Mouse (Mus musculus) neural tube, embryonic 15.5 days (tissue): ENCODE measurements around the gene Tbrg4. TPM values are rescaled to one million over a fixed set of nuclear protein-coding genes. Genes with fewer than 3 reads are reported as not detected.

Source experiments
- ATAC-seq: fragments of 200-750 bp; cut with Nextera tagmentation; 2 replicates; pipeline ENCODE4 v1.8.0; 2017; ENCODE audit warnings: mild to moderate bottlenecking, moderate TSS enrichment, moderate library complexity; ENCODE audit not compliant: low FRiP score
- H3K27ac ChIP-seq: fragments of 300-500 bp; sonication (generic); replicated peaks from 2 replicates; pipeline ENCODE4 v1.5.1; 2015; ENCODE audit warnings: mild to moderate bottlenecking, inconsistent platforms
- H3K27me3 ChIP-seq: fragments of 300-500 bp; sonication (generic); replicated peaks from 2 replicates; pipeline ENCODE4 v1.6.1; 2015; ENCODE audit warnings: inconsistent platforms
- H3K36me3 ChIP-seq: fragments of 300-500 bp; sonication (generic); 2 replicates; pipeline ENCODE4 v1.6.1; 2015; ENCODE audit warnings: inconsistent platforms
- H3K4me1 ChIP-seq: fragments of 300-500 bp; sonication (generic); 2 replicates; pipeline ENCODE4 v1.6.1; 2015; ENCODE audit warnings: inconsistent platforms
- H3K4me2 ChIP-seq: fragments of 300-500 bp; sonication (generic); 2 replicates; pipeline ENCODE4 v1.6.1; 2015; ENCODE audit warnings: inconsistent platforms, mild to moderate bottlenecking, moderate library complexity
- H3K4me3 ChIP-seq: fragments of 300-500 bp; sonication (generic); replicated peaks from 2 replicates; pipeline ENCODE4 v1.5.1; 2015; ENCODE audit warnings: mild to moderate bottlenecking, inconsistent platforms
- H3K9ac ChIP-seq: fragments of 300-500 bp; sonication (generic); replicated peaks from 2 replicates; pipeline ENCODE4 v1.6.1; 2015; ENCODE audit warnings: mild to moderate bottlenecking, inconsistent platforms
- H3K9me3 ChIP-seq: fragments of 300-500 bp; sonication (generic); replicated peaks from 2 replicates; pipeline ENCODE4 v1.6.1; 2016; ENCODE audit warnings: inconsistent platforms
- WGBS: fragments of 180-500 bp; shearing (Covaris S2); methylation state at CpG from one replicate; pipeline ENCODE4 v1.1.7; 2015; ENCODE audit warnings: mixed read lengths; 5-methylcytosine and 5-hydroxymethylcytosine counted together
- polyA plus RNA-seq: library from polyadenylated mRNA; unstranded; fragments of >200 nt; fragmentation: Nextera tagmentation; extraction: Ambion mirVana; gene quantifications from 2 replicates; pipeline ENCODE4 v1.2.1, GENCODE M21; 2015

Gene Tbrg4
- polyA plus RNA-seq, 1 experiment from 2014 or later = 34.2 TPM

DNA sequence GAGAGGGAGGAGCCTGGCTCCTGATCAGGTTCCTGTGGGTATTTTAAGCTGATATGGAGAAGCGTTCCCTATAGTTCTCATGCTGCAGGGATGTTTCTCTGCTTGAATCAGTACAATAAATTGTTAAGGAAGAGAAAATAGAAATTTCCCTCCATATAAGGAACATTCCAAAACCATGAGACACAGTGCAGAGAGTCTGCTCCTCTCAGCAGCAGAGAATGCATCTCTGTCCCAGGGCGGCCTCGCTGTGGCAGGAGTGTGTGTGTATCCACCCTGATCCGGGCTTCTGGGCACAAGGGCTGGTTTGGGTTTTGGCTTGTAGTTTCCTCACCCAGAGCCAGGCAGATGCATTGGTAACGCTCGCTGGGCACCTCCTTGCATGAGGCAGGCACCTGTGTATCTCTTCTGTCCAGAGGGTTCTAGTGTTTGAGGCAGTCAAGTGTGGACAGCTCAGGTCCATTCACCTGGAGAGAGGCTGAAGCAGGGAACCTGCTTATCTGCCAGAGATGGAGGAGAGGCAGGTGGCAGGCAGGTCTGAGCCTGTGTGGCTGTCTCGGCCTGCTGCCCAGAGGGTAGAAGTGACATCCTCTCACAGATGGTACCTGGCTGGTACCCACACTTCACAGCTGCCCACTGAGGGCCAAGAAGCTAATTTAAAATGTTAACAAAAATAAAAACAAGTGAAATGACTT is 38.5 kb downstream of the Tbrg4 start:
- peaks cover 45% of the 10 kb centered on the region for H3K36me3 ChIP-seq
- H3K4me1 ChIP-seq = no peaks in the 10 kb centered on the region
- WGBS = 92% methylated on average over 7 of the region's 7 CpGs
- H3K27me3 ChIP-seq = no peaks in the 10 kb centered on the region
- H3K27ac ChIP-seq = no peak overlapping the region
- H3K9ac ChIP-seq = no peak overlapping the region
- H3K9me3 ChIP-seq = no peaks in the 10 kb centered on the region
- no peak overlapping the region for H3K4me3 ChIP-seq
- H3K4me2 ChIP-seq = no peak overlapping the region
- ATAC-seq = no peak

DNA sequence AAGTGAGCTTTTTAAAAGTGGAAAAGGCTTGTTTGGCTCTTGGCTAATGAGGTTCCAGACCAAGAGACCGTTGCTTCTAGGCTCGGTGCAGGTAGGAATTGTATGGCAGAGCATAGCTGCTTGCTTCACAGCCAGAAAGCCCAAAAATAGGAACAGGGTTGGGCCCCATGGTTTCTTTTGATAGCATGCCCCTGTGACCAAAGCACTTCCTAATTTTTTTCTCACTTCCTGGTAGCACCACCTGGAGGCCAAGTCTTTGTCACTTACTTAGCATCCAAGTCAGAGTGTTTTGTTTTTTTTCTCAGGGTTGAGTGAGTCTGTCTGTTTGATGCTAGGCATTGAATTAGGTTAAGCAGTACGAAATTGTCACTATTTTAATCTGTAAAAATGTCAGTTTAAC is 39.2 kb downstream of the Tbrg4 start:
- H3K4me3 ChIP-seq = no peak overlapping the region
- no peaks in the 10 kb centered on the region for H3K4me1 ChIP-seq
- WGBS = 88% methylated on average over 3 of the region's 3 CpGs
- no peak for ATAC-seq
- H3K27me3 ChIP-seq = no peaks in the 10 kb centered on the region
- no peaks in the 10 kb centered on the region for H3K9me3 ChIP-seq
- peaks cover 38% of the 10 kb centered on the region for H3K36me3 ChIP-seq
- H3K9ac ChIP-seq = no peak overlapping the region
- H3K4me2 ChIP-seq = no peak overlapping the region
- H3K27ac ChIP-seq = no peak overlapping the region

DNA sequence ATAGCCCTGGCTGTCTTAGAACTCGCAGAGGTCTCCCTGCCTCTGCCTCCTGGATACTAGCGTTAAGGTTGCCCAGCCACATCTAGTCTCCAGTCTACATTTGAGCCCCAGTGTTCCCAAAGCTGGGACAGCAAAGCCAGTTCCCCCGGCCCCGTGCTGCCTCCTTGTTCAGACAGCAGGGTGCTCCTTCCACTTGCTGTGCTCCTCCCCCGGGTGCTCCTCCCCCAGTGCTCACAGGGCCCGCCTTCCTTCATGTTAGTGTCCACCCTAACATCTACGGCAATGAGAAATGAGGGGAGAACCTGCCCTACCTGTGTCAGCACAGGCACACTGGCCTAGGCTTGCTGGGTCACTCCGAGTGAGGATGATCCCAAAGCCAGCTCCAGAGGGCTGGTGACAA is 40.1 kb downstream of the Tbrg4 start:
- ATAC-seq = no peak
- Histone ChIP-seq H3K4me2 (no peak overlapping the region), H3K36me3 (peaks cover 29% of the 10 kb centered on the region), H3K27ac (no peak overlapping the region), H3K4me1 (no peaks in the 10 kb centered on the region), H3K9me3 (no peaks in the 10 kb centered on the region), H3K4me3 (no peak overlapping the region), H3K27me3 (no peaks in the 10 kb centered on the region), H3K9ac (no peak overlapping the region)
- 91% methylated on average over 8 of the region's 8 CpGs for WGBS

DNA sequence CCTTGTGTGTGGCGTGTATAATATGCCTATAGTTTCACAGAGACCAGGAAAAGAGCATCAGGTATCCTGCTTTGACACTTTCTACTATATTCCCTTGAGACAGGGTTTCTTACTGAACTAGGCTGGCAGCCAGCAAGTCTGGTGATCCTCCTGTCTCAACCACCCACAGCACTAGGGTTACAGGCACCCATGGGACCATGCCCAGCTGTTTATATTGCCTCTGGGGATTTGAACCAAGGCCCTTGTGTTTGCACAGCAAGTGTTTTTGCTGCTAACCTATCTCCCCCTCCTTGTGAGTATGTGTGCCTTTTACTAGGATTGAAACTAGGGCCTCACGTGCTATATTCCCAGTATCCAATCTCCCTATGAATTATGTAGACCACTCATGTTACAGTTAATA is 44.3 kb downstream of the Tbrg4 start:
- H3K4me1 ChIP-seq = peaks cover 6% of the 10 kb centered on the region; the same call in 1 of the 2 replicates
- H3K27me3 ChIP-seq = no peaks in the 10 kb centered on the region
- WGBS = 85% methylated on average over 2 of the region's 2 CpGs
- ATAC-seq = no peak
- no peaks in the 10 kb centered on the region for H3K9me3 ChIP-seq
- H3K27ac ChIP-seq = no peak overlapping the region
- H3K9ac ChIP-seq = no peak overlapping the region
- no peak overlapping the region for H3K4me2 ChIP-seq
- no peak overlapping the region for H3K4me3 ChIP-seq
- H3K36me3 ChIP-seq = peaks cover 13% of the 10 kb centered on the region

DNA sequence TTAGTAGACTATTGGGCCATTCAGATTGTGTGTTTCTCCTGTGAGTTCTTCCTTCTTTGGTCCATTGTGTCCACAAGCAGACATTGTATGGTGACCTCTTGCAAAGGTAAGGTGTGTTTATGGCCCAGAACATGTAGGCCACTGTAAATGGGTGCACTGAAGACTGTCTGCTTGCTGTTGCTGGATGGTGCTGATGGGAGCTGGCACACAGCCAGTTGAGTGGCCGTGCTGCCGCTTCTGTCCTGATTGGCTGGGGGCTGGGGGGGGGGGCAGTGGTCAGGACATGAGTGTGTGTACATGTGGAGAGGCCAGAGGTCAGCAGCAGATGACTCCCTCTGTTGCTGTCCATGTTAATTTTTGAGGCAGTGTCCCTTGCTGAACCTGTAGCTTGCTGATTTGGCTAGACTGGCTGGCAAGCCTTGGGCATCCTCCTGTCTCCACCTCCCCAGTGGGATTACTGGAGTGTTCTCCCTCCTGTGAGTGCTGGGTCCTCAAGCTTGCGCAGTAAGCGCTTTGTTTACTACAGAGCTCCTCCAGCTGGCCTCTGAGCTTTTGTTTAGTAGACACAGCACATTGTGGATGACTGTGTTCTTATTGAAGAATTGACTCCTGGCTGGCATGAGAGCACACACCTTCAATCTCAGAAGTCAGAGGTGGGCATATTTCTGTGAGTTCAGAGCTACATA is 45.7 kb downstream of the Tbrg4 start:
- Histone ChIP-seq H3K9me3 (no peaks in the 10 kb centered on the region), H3K9ac (no peak overlapping the region), H3K36me3 (peaks cover 12% of the 10 kb centered on the region), H3K27me3 (no peaks in the 10 kb centered on the region), H3K4me2 (no peak overlapping the region), H3K4me3 (no peak overlapping the region), H3K4me1 (peaks cover 6% of the 10 kb centered on the region; the same call in 1 of the 2 replicates), H3K27ac (no peak overlapping the region)
- no peak for ATAC-seq
- WGBS = 50% methylated on average over 4 of the region's 4 CpGs

DNA sequence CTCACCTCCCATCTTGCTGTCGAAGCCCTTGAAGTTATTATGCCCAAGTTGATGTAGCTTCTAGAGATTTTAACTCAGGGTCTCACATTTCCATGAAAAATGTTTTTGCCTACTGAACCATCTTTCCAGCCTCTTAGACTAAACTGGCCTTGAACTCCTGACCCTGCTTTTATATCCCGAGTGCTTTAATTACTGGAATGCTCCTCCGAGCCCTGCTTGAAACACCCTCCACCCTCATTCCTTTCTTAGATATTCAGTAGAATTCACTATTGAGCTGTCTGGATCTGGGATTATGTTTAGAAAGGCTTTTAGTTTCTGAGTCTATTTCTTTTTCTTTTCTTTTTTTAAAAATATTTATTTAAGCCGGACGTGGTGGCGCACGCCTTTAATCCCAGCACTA is 46.5 kb downstream of the Tbrg4 start:
- Histone ChIP-seq H3K9ac (no peak overlapping the region), H3K9me3 (no peaks in the 10 kb centered on the region)
- ATAC-seq = no peak

DNA sequence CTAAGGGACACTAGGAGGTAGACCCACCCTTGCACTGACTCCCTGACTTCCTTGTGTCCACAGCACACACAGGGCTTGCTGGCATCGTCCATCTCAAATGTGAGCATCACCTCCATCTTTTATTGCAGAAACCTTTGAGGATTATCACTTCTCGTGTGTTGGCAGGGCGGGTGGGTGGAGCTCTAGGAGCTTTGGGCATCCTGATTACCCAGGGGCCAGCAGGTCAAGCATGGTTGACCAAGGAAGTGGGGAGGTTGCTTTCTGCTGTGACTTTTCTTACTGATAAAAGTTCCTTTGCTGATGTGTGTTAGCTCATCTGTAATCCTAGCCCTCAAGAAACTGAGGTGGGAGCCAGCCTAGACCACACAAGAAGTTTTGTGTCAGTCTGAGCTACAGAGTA is 49.7 kb downstream of the Tbrg4 start:
- H3K27me3 ChIP-seq = no peaks in the 10 kb centered on the region
- 93% methylated on average over 3 of the region's 3 CpGs for WGBS
- ATAC-seq = no peak
- H3K9me3 ChIP-seq = no peaks in the 10 kb centered on the region
- peaks cover 14% of the 10 kb centered on the region for H3K36me3 ChIP-seq
- H3K9ac ChIP-seq = no peak overlapping the region
- peaks cover 6% of the 10 kb centered on the region; the same call in 1 of the 2 replicates for H3K4me1 ChIP-seq
- no peak overlapping the region for H3K4me3 ChIP-seq
- H3K27ac ChIP-seq = no peak overlapping the region
- H3K4me2 ChIP-seq = no peak overlapping the region

More for the DNA sequence above, 46.5 kb downstream of the Tbrg4 start:
- Histone ChIP-seq H3K4me2 (no peak overlapping the region), H3K4me1 (peaks cover 6% of the 10 kb centered on the region; the same call in 1 of the 2 replicates), H3K36me3 (peaks cover 7% of the 10 kb centered on the region), H3K27me3 (no peaks in the 10 kb centered on the region), H3K27ac (no peak overlapping the region), H3K4me3 (no peak overlapping the region)
- 92% methylated on average over 7 of the region's 7 CpGs for WGBS

DNA sequence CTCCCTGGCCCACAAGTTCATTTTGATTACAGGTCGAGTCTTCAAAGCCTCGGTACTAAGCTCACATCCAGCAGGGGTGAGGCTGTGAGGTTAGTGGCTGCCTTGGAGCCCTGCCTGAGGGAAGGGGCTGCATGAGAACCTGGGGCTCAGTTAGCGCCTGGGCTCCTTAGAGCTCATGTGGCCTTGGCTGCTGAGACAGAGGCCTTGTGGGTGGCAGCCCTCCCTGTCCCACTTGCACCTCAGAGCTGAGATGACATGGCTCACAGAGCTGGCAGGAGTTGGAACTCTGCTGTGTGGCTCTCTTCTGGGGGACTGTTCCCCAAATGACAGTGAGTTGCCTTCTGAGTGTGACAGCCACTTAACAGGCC is 56.5 kb downstream of the Tbrg4 start:
- no peak overlapping the region for H3K9ac ChIP-seq
- H3K36me3 ChIP-seq = peaks cover 12% of the 10 kb centered on the region
- no peaks in the 10 kb centered on the region for H3K9me3 ChIP-seq
- WGBS = 50% methylated on average over 3 of the region's 3 CpGs
- H3K4me3 ChIP-seq = no peak overlapping the region
- no peak overlapping the region for H3K4me2 ChIP-seq
- H3K27ac ChIP-seq = peak overlapping the region; percentile 65
- H3K27me3 ChIP-seq = no peaks in the 10 kb centered on the region
- ATAC-seq = peak; percentile 45; the same call in 1 of the 2 replicates
- H3K4me1 ChIP-seq = peaks cover 18% of the 10 kb centered on the region

DNA sequence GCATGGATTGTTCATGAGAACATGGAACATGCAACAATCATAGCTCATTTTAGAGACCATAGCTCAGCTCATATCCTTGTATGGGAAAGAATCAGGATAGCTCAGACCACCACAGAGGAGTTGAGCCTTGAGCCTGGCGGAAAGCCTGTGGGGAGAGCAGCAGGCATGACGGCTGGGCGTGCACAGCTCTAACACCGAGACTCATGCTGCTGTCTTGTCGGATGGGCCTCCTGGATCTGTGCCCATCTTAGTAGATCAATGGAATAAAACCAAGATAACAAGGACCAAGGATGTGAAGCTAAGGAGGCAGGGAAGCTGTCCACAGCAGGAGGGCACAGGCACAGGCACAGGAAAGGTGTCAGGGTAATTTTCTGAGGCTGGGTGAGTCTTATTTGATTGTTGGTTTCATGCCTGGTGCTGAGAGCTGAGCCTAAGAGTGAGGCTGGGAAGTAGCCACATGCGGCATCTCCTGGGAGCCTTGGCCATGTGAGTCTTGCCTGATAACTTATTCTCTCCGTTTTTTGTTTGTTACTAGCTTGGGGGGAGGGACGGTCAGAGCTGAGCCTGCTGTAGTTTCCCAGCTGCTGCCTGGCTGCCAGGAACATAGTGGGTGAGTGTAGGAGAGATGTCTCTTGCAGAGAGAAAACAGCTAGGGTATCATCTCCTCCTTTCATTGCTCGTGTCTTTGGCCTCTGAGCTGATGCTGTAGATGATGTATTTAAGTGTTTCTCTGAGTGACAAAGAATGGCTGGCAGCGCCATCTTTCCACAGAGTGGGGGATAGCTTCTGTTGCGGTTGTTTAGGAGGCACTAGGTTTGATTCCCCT is 57.1 kb downstream of the Tbrg4 start:
- Histone ChIP-seq H3K4me2 (no peak overlapping the region; the same call in 1 of the 2 replicates), H3K4me1 (peaks cover 18% of the 10 kb centered on the region), H3K27ac (peak overlapping the region; percentile 65), H3K27me3 (no peaks in the 10 kb centered on the region), H3K36me3 (peaks cover 11% of the 10 kb centered on the region), H3K4me3 (no peak overlapping the region), H3K9me3 (no peaks in the 10 kb centered on the region), H3K9ac (no peak overlapping the region)
- whole genome bisulfite sequencing = 39% methylated on average over 11 of the region's 11 CpGs
- ATAC-seq = peak; percentile 39; the same call in 1 of the 2 replicates

DNA sequence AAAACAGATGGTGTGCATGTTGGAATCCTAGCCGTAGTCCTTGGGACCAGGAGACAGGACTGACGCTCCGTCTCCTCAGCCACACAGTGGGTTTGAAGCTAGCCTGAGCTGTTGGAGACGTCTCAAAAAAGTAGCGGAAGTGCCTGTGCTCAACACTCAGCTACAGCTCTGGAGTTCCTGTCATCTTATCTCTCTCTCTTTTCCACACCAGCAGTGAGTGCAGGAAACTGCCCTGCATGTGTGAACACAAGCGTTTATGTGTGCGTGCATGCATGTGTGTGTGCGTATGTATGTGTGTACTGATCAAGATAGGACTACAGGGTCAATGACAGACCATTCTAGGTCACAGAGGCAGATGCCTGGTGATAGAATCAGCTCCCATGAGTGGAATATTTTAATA is 57.9 kb downstream of the Tbrg4 start:
- Histone ChIP-seq H3K27me3 (no peaks in the 10 kb centered on the region), H3K4me1 (peaks cover 18% of the 10 kb centered on the region), H3K9ac (no peak overlapping the region), H3K36me3 (peaks cover 10% of the 10 kb centered on the region; the same call in 1 of the 2 replicates), H3K9me3 (no peaks in the 10 kb centered on the region), H3K27ac (no peak overlapping the region), H3K4me2 (no peak overlapping the region), H3K4me3 (no peak overlapping the region)
- no peak for ATAC-seq
- WGBS = 91% methylated on average over 8 of the region's 8 CpGs

DNA sequence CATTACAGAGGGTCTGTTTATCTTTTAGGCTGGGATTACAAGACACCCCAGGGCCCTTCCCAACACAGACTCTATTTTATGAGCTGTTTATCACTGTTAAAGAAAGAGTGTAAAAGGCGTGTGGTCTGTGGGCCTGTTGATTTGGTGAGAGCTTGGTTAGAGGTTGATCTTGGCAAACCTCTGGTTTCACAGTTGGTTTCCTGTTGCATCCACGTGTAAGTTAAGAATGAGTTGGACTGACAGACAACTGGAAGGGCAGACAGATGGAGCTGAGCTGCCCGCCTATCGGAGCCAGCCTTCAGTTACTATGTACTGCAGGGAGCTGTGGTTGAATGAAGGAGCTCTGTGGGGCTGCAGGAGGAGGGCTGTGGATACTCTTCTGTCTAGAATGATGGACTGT is 59.4 kb downstream of the Tbrg4 start:
- WGBS = 89% methylated on average over 4 of the region's 4 CpGs
- Histone ChIP-seq H3K36me3 (peaks cover 10% of the 10 kb centered on the region; the same call in 1 of the 2 replicates), H3K9me3 (no peaks in the 10 kb centered on the region), H3K4me1 (peaks cover 18% of the 10 kb centered on the region), H3K27ac (no peak overlapping the region), H3K4me3 (no peak overlapping the region), H3K9ac (no peak overlapping the region), H3K4me2 (no peak overlapping the region), H3K27me3 (no peaks in the 10 kb centered on the region)
- ATAC-seq = no peak
